Mouse (Mus musculus) midbrain, embryonic 14.5 days (tissue): ENCODE measurements around the gene Rbl2. TPM values are rescaled to one million over a fixed set of nuclear protein-coding genes. Genes with fewer than 3 reads are reported as not detected.
A peak's percentile ranks its signal among the peaks of the same experiment; 100 is the strongest.

ENCODE experiments used
- ATAC-seq: fragments of 200-750 bp; cut with Nextera tagmentation; 2 replicates; pipeline ENCODE4 v1.8.0; 2017; ENCODE audit warnings: moderate number of reproducible peaks, moderate library complexity; ENCODE audit not compliant: low FRiP score, low TSS enrichment
- DNase-seq: peaks from one replicate; pipeline ENCODE4 v3.0.0-alpha.2; 2015
- H3K27ac ChIP-seq: fragments of 300-500 bp; sonication (generic); replicated peaks from 2 replicates; pipeline ENCODE4 v1.5.1; 2014; ENCODE audit warnings: mild to moderate bottlenecking, low read depth, low read length, moderate library complexity
- H3K27me3 ChIP-seq: fragments of 300-500 bp; sonication (generic); 2 replicates; pipeline ENCODE4 v1.6.1; 2014; ENCODE audit warnings: low read length, control low read depth, mixed read lengths; ENCODE audit not compliant: control insufficient read depth, insufficient read depth
- H3K36me3 ChIP-seq: fragments of 300-500 bp; sonication (generic); 2 replicates; pipeline ENCODE4 v1.6.1; 2014; ENCODE audit warnings: low read length, control low read depth; ENCODE audit not compliant: control insufficient read depth, insufficient read depth
- H3K4me1 ChIP-seq: fragments of 300-500 bp; sonication (generic); 2 replicates; pipeline ENCODE4 v1.6.1; 2014; ENCODE audit warnings: mild to moderate bottlenecking, antibody characterized with exemption, low read length, control low read depth; ENCODE audit not compliant: control insufficient read depth, insufficient read depth
- H3K4me2 ChIP-seq: fragments of 300-500 bp; sonication (generic); 2 replicates; pipeline ENCODE4 v1.6.1; 2014; ENCODE audit warnings: mild to moderate bottlenecking, low read length, moderate library complexity
- H3K4me3 ChIP-seq: fragments of 300-500 bp; sonication (generic); replicated peaks from 2 replicates; pipeline ENCODE4 v1.5.1; 2014; ENCODE audit warnings: low read depth, low read length
- H3K9ac ChIP-seq: fragments of 300-500 bp; sonication (generic); replicated peaks from 2 replicates; pipeline ENCODE4 v1.6.1; 2014; ENCODE audit warnings: mild to moderate bottlenecking, low read length, moderate library complexity
- H3K9me3 ChIP-seq: fragments of 300-500 bp; sonication (generic); 2 replicates; pipeline ENCODE4 v1.6.1; 2016; ENCODE audit warnings: low read length, control low read depth, mixed read lengths; ENCODE audit not compliant: control insufficient read depth
- WGBS: fragments of 180-500 bp; shearing (Covaris S2); extraction: QIAGEN DNeasy Blood & Tissue Kit; methylation state at CpG from one replicate; pipeline ENCODE4 v1.1.7; 2014; 5-methylcytosine and 5-hydroxymethylcytosine counted together
- polyA plus RNA-seq: library from polyadenylated mRNA; unstranded; fragments of >200 nt; fragmentation: Nextera tagmentation; extraction: Ambion mirVana; gene quantifications from 2 replicates; pipeline ENCODE4 v1.2.1, GENCODE M21; 2014

The Rbl2 gene
- polyA plus RNA-seq, 1 experiment from 2014 or later: 23.8 TPM

GRCm38 (mm10) chr8:91117537-91117936 is 47.7 kb downstream of the Rbl2 start:
- Histone ChIP-seq H3K27ac (no peak overlapping the region), H3K4me3 (no peak overlapping the region), H3K36me3 (peaks cover 87% of the 10 kb centered on the region), H3K4me2 (no peak overlapping the region), H3K9me3 (no peaks in the 10 kb centered on the region), H3K9ac (no peak overlapping the region), H3K27me3 (no peaks in the 10 kb centered on the region), H3K4me1 (no peaks in the 10 kb centered on the region)
- DNase-seq (no peak), ATAC-seq (no peak)
- WGBS: 93% methylated on average over 4 of the region's 4 CpGs

GRCm38 (mm10) chr8:91118131-91118530 is 48.3 kb downstream of the Rbl2 start:
- H3K9ac ChIP-seq: no peak overlapping the region
- H3K4me3 ChIP-seq: no peak overlapping the region
- no peak for ATAC-seq
- H3K36me3 ChIP-seq: peaks cover 88% of the 10 kb centered on the region
- H3K4me1 ChIP-seq: no peaks in the 10 kb centered on the region
- H3K27ac ChIP-seq: no peak overlapping the region
- DNase-seq: peak; percentile 23
- no peaks in the 10 kb centered on the region for H3K9me3 ChIP-seq
- no peaks in the 10 kb centered on the region for H3K27me3 ChIP-seq
- no peak overlapping the region for H3K4me2 ChIP-seq
- WGBS: 80% methylated on average over 3 of the region's 3 CpGs

- ATAC-seq: no peak
Measured at GRCm38 (mm10) chr8:91124315-91124714, 54.5 kb downstream of the Rbl2 start.

GRCm38 (mm10) chr8:91126786-91127185 is 56.9 kb downstream of the Rbl2 start:
- no peaks in the 10 kb centered on the region for H3K4me1 ChIP-seq
- ATAC-seq (no peak), DNase-seq (no peak)
- H3K27ac ChIP-seq: no peak overlapping the region
- WGBS: 91% methylated on average over 8 of the region's 8 CpGs
- H3K9ac ChIP-seq: no peak overlapping the region
- no peak overlapping the region for H3K4me3 ChIP-seq
- H3K36me3 ChIP-seq: peaks cover 88% of the 10 kb centered on the region
- H3K4me2 ChIP-seq: no peak overlapping the region
- H3K27me3 ChIP-seq: no peaks in the 10 kb centered on the region
- H3K9me3 ChIP-seq: no peaks in the 10 kb centered on the region

More at GRCm38 (mm10) chr8:91124315-91124714, 54.5 kb downstream of the Rbl2 start:
- no peak overlapping the region for H3K4me3 ChIP-seq
- no peak overlapping the region for H3K27ac ChIP-seq
- peaks cover 96% of the 10 kb centered on the region for H3K36me3 ChIP-seq
- H3K4me2 ChIP-seq: no peak overlapping the region
- no peaks in the 10 kb centered on the region for H3K9me3 ChIP-seq
- no peak overlapping the region for H3K9ac ChIP-seq
- no peaks in the 10 kb centered on the region for H3K27me3 ChIP-seq
- WGBS: 96% methylated on average over 5 of the region's 5 CpGs
- DNase-seq: no peak
- no peaks in the 10 kb centered on the region for H3K4me1 ChIP-seq

GRCm38 (mm10) chr8:91132731-91133130 is 62.9 kb downstream of the Rbl2 start:
- Histone ChIP-seq H3K9me3 (no peaks in the 10 kb centered on the region), H3K36me3 (peaks cover 31% of the 10 kb centered on the region), H3K27ac (no peak overlapping the region), H3K9ac (peak overlapping the region; percentile 84), H3K27me3 (no peaks in the 10 kb centered on the region), H3K4me2 (peak overlapping the region; percentile 87), H3K4me1 (peaks cover 10% of the 10 kb centered on the region), H3K4me3 (peak overlapping the region; percentile 97)
- ATAC-seq: no peak
- 86% methylated on average over 4 of the region's 4 CpGs for whole genome bisulfite sequencing
- no peak for DNase-seq

- H3K27me3 ChIP-seq: no peaks in the 10 kb centered on the region
- H3K4me3 ChIP-seq: peak overlapping the region; percentile 97
- peaks cover 10% of the 10 kb centered on the region for H3K4me1 ChIP-seq
- H3K4me2 ChIP-seq: peak overlapping the region; percentile 87
- WGBS: under 1% methylated on average over 57 of the region's 58 CpGs
- peak overlapping the region; percentile 84 for H3K9ac ChIP-seq
- DNase-seq (no peak), ATAC-seq (peak; percentile 60; the same call in 1 of the 2 replicates)
- H3K36me3 ChIP-seq: peaks cover 23% of the 10 kb centered on the region
- H3K27ac ChIP-seq: peak overlapping the region; percentile 83
- no peaks in the 10 kb centered on the region for H3K9me3 ChIP-seq
Measured at GRCm38 (mm10) chr8:91133441-91134069, 63.7 kb downstream of the Rbl2 start.

GRCm38 (mm10) chr8:91134070-91134475 is 64.2 kb downstream of the Rbl2 start:
- Histone ChIP-seq H3K27me3 (no peaks in the 10 kb centered on the region), H3K27ac (peak overlapping the region; percentile 75), H3K36me3 (peaks cover 18% of the 10 kb centered on the region), H3K4me2 (peak overlapping the region; percentile 30), H3K4me1 (peaks cover 10% of the 10 kb centered on the region), H3K9ac (peak overlapping the region; percentile 84; the same call in 1 of the 2 replicates), H3K9me3 (no peaks in the 10 kb centered on the region), H3K4me3 (peak overlapping the region; percentile 97)
- peak; percentile 99 for ATAC-seq
- WGBS: under 1% methylated on average over 24 of the region's 24 CpGs
- peak; percentile 100 for DNase-seq

- Histone ChIP-seq H3K27ac (peak overlapping the region; percentile 75), H3K9me3 (no peaks in the 10 kb centered on the region), H3K4me1 (peaks cover 10% of the 10 kb centered on the region), H3K4me2 (peak overlapping the region; percentile 30), H3K36me3 (peaks cover 13% of the 10 kb centered on the region; the same call in 1 of the 2 replicates), H3K4me3 (peak overlapping the region; percentile 97), H3K9ac (no peak overlapping the region; the same call in 1 of the 2 replicates), H3K27me3 (no peaks in the 10 kb centered on the region)
- 45% methylated on average over 12 of the region's 12 CpGs for WGBS
- DNase-seq: no peak
- no peak for ATAC-seq
Measured at GRCm38 (mm10) chr8:91134659-91135058, 64.8 kb downstream of the Rbl2 start.
